Mouse (Mus musculus): ENCODE data around the gene Pced1b.

DNA sequence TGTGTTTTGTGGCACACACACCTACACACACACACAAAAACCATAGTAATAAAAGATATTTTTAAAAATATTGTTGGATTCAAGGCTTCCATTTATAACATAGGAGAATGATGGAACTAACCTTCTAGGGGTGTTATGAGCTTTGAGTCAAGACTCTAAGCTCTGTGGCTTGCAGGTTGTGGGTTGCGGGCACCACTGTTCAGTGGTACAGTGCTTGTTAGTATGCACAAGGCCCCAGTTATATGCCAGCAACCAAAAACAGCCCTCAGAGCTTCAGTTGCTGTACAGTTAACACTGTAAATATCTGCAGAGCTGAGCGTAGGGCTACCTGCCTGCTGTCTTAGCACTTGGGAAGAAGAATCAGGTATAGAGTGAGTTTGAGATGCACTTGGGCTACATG, 144.5 kb downstream of the Pced1b start:
- no peak for TF ChIP-seq POLR2A (IDR thresholded peaks at IDR 0.05; ENCODE audit: borderline replicate concordance, low read depth, low read length)
- no peak for TF ChIP-seq CTCF (IDR thresholded peaks at IDR 0.05; ENCODE audit: low read depth, low read length)
